Mouse (Mus musculus): ENCODE data around the gene Slc8a1.

The Slc8a1 gene

DNA sequence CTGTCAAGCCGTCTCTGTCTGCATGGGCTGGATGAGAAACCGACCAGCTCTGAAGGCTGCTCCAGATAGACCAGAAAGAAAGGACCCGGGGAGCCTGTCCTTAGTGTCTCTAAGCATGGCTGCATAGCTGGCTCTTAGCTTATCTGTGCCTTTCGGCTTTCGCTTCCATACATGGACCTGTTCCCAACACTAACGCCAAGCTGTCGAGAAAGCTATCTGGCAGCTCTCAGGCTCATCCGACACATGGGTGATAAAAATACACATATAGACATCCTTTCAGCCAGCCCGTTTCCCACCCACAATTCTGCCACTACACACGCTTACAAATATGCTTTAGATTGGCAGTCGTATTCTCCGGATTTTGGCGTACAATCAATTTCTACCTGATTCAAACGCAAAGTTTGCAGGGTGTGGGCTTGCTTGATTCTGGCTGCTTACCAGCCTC is at the start of gene Slc8a1:
TSS of gene Slc8a1 (minus strand) at position 67 of the 445 bp plus-strand sequence.
- peak; percentile 50 for DNase-seq

DNA sequence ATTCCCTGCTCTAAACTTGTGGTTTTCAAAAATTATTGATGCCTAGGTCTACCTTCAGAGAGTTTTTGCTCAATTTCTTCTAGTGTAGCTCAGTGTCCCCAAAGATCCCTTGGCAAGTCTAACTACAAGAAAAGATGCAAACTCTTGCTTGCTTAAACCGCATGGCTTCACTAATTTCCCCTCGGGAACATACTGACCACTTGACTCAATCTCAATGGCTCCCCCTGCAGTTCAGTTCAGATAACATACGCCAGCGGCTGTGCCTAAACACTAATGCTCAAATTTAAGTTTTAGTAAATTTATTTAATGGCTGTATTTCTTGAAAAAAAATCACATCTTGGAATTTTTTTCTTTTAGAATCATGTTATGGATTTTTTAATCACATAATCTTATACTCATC is 49.2 kb upstream of the Slc8a1 start:
- peak; percentile 7 for DNase-seq

DNA sequence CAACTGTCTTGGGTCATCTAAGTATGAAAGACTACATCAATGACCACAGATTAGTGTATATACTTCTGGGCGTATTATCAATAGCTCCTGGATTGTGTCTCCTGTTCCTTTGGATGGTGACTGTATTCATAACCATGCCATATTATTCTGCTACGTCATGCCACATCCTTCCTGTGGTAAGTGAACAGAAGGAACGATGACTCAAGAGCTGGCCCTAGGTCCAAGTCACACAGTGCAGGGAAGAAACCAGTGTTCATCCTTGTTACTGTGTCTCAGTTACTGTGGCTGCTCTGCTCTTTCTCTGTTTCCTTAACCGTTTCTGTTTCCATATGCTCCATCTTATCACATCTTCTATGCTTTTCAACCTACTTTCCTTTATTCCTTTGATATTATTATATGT is 44.1 kb upstream of the Slc8a1 start:
- DNase-seq, result no peak

DNA sequence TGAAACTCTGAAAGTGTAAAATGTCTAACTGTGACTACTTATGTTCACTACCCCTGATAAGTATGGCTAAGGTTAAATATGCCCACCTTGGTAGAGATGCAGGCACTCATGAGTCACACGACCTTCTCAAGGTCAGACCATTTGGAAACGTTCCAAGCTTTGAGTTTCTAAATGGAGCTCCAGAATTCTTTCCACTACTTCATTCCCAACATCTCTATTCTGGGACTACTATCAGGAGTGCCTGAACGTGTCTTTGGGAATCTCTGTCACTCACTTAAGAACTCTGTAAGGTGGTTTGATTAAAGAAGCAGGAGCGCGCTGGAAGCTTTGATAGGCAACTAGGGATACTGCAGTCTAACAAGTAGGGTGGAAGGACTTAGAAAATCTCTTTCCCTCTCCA is 43.3 kb upstream of the Slc8a1 start:
- DNase-seq, result no peak

- DNase-seq, result no peak
These were observed 41.7 kb upstream of the Slc8a1 start for GRCm38 (mm10) chr17:81779883-81780282.

- no peak for DNase-seq
These were observed 12.5 kb upstream of the Slc8a1 start for GRCm38 (mm10) chr17:81750664-81751063.

DNA sequence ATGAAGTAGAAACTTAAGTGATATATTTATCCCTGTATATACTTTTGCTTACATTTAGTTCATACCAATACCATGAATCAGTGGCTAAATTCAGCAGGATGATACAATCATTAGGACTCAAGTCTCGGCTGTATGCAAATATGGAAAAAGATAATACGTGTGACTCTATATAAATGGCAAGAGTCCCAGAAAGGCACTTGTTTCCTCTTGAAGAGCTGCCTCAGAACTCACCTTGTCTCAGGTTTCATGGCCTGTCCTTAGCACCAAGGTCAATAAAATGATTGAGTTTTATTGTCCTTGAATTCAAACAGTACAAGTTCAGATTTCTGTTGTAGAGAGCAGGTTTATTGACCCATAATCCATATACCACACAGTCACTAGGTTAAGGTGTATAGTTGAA is 4.9 kb upstream of the Slc8a1 start:
- DNase-seq, result no peak

- DNase-seq, result no peak
These were observed 2.4 kb upstream of the Slc8a1 start for GRCm38 (mm10) chr17:81740576-81740975.

DNA sequence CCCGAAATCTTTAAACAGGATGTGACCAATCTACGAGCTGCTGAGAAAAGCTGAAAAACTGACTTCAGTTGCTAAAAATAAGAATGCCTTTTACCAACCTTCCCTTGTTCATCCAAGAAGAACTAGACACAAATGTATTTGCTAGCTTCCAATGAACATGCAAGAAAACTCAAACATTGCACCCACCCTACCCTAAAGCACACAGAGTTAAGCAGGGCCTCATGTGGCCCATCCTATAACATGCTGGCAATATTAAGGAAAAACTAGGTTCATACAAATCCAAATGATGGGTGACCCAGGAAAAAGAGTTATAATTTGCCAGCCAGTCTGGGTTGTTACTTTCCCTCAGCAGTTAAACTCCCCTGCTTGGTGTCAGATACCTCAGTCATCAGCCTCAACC is 398 bp downstream of the Slc8a1 start:
- DNase-seq, result no peak

GRCm38 (mm10) chr17:81737309-81737708 is 868 bp downstream of the Slc8a1 start:
- DNase-seq, result no peak

- DNase-seq, result no peak
These were observed 2.6 kb downstream of the Slc8a1 start for GRCm38 (mm10) chr17:81735583-81735982.

GRCm38 (mm10) chr17:81729891-81730290 is 8.3 kb downstream of the Slc8a1 start:
- no peak for DNase-seq

- no peak for DNase-seq
These were observed 25.9 kb downstream of the Slc8a1 start for GRCm38 (mm10) chr17:81712273-81712751.

DNA sequence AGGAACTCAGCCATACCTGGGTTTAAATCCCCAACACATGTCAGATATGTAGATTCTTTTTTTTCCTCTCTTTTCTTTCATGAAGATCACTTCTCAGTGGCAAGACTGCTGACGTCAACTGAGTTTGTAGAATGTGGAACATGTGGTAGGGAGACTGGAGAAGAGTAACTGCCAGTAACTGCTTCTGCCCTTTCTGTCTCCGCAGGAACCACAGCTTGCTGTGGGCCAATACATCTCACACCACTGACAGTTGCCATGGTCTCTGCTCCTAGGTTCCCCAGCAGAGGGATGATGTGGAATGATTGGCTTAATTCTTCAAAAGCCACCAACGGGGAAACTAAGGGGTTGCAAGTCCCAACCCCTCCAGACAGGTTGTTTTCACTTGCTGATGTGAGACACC is 33.4 kb downstream of the Slc8a1 start:
- DNase-seq, result no peak

DNA sequence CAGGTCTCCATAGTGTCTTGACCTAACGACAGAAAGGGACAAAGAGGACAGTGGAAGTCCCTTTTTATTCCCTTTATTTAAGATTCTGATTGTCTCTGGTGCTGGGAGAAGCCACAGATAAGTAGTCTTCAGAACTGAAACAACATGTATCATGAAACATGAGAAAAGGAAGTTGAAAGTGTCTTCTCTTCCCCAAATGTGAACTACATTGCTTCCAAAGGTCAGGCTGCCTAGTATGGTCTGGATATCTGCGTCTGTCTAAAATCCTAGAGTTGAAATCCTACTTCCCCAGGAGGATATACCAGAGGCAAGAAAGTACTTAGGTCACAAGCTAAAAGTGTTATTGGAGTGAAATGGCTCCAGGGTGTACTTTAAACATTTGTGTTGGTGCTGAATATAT is 34.9 kb downstream of the Slc8a1 start:
- DNase-seq, result no peak

- no peak for DNase-seq
These were observed 36.5 kb downstream of the Slc8a1 start for GRCm38 (mm10) chr17:81701701-81702100.

- DNase-seq, result no peak
These were observed 39.4 kb downstream of the Slc8a1 start for GRCm38 (mm10) chr17:81698789-81699188.

DNA sequence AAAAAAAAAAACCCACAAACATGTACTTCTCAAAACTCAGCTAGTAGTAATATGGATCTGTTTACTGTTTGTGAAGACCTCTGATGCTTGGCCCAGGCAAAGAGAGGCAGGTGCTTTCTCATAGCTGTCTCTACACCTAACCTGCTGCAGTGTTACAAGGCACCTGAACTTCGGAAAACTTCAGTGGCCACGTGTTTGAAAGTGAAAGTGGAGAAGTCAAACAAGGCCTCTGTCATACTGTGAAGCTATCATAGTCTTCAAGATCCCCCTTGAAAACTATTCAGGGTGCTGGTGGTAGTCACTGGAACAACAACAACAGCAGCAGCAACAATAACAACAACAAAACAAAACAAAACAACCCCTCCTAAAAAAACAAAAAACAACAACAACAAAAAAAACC is 40.5 kb downstream of the Slc8a1 start:
- DNase-seq, result no peak

- DNase-seq, result no peak
These were observed 43.2 kb downstream of the Slc8a1 start for GRCm38 (mm10) chr17:81694977-81695376.

DNA sequence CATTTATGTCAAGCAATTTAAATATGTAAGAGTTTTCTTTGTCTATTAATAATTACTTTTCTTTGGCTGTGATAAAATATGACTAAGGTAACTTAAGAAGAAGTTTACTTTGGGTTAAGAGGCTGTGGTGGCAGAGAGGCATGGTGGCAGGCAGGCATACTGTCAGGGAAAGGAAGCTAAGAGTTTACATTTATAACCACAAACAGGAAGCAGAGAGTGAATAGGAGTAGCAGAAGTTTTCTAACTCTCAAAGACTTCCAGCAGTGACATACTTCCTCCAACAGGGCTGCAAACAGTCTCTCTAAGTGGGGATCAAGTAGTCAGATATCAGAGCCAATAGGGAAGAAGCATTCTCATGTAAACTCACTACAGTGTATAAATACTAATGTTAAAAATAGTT is 58.6 kb downstream of the Slc8a1 start:
- no peak for DNase-seq

DNA sequence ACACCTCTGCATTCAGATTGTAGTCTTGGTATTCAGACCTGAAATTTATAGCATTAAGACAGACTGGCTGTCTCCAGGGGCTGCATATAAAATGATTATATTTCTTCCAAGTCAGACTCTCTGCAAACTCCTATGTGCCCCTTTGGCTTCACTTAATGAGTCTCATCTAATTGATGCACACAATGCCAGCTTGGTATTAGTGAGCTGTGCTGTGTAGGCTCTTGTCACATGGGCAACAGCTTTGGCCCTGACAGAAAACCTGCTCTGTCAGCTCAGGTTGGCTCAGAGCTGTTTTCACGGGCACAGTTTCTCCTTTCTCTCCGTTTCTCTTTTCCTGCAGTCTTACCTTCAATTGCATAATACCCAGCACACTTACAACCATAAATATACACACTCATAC is 60.7 kb downstream of the Slc8a1 start:
- no peak for DNase-seq

DNA sequence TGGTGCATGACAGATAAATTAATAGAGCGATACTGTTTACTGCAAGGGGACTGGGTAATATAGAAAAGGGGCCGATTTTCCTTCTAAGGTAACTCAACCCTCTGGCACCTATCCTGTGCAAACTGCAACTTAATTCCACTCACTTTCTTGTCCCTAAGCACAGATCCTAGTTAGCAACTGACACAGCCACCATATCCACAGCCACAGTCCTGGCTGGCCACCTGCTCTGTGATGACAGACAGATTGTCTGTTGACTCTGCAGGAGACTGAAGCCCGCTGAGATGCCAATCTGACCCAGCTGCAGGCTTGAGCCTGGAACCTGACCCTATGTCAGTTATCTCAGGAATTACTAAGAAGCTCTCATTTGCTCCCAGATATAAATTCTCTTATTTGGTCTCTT is 62.0 kb downstream of the Slc8a1 start:
- no peak for DNase-seq

- no peak for DNase-seq
These were observed 66.9 kb downstream of the Slc8a1 start for GRCm38 (mm10) chr17:81671245-81671644.

GRCm38 (mm10) chr17:81669816-81670691 is 68.1 kb downstream of the Slc8a1 start:
- DNase-seq, result peak; percentile 78
